Mouse (Mus musculus) midbrain, embryonic 11.5 days (tissue): ENCODE results near the gene Ano10. TPM values are rescaled to one million over a fixed set of nuclear protein-coding genes. Genes with fewer than 3 reads are reported as not detected.

ENCODE experiments used
- ATAC-seq: fragments of 200-750 bp; cut with Nextera tagmentation; 2 replicates; pipeline ENCODE4 v1.8.0; 2017; ENCODE audit warnings: moderate TSS enrichment, moderate library complexity; ENCODE audit not compliant: low FRiP score
- DNase-seq: peaks from one replicate; pipeline ENCODE4 v3.0.0; 2015; ENCODE audit warnings: low spot score; ENCODE audit errors: missing footprints
- H3K27ac ChIP-seq: fragments of 300-500 bp; sonication (generic); 2 replicates; pipeline ENCODE4 v1.5.1; 2014; ENCODE audit warnings: low read depth, low read length
- H3K27me3 ChIP-seq: fragments of 300-500 bp; sonication (generic); 2 replicates; pipeline ENCODE4 v1.6.1; 2014; ENCODE audit warnings: mild to moderate bottlenecking, low read length, moderate library complexity, mixed read lengths; ENCODE audit not compliant: control insufficient read depth, insufficient read depth
- H3K36me3 ChIP-seq: fragments of 300-500 bp; sonication (generic); 2 replicates; pipeline ENCODE4 v1.6.1; 2014; ENCODE audit warnings: mild to moderate bottlenecking, low read length, moderate library complexity, mixed read lengths; ENCODE audit not compliant: control insufficient read depth, insufficient read depth
- H3K4me1 ChIP-seq: fragments of 300-500 bp; sonication (generic); 2 replicates; pipeline ENCODE4 v1.6.1; 2014; ENCODE audit warnings: low read length; ENCODE audit not compliant: control insufficient read depth, insufficient read depth
- H3K4me2 ChIP-seq: fragments of 300-500 bp; sonication (generic); 2 replicates; pipeline ENCODE4 v1.6.1; 2014; ENCODE audit warnings: mild to moderate bottlenecking, moderate library complexity
- H3K4me3 ChIP-seq: fragments of 300-500 bp; sonication (generic); 2 replicates; pipeline ENCODE4 v1.5.1; 2014; ENCODE audit warnings: low read depth, low read length
- H3K9ac ChIP-seq: fragments of 300-500 bp; sonication (generic); 2 replicates; pipeline ENCODE4 v1.6.1; 2014; ENCODE audit warnings: low read length
- H3K9me3 ChIP-seq: fragments of 300-500 bp; sonication (generic); 2 replicates; pipeline ENCODE4 v1.6.1; 2016; ENCODE audit warnings: low read length; ENCODE audit not compliant: control insufficient read depth
- WGBS: fragments of 180-500 bp; shearing (Covaris S2); extraction: QIAGEN DNeasy Blood & Tissue Kit; methylation state at CpG from one replicate; pipeline ENCODE4 v1.1.7; 2014; 5-methylcytosine and 5-hydroxymethylcytosine counted together
- polyA plus RNA-seq: library from polyadenylated mRNA; unstranded; fragments of >200 nt; fragmentation: Nextera tagmentation; extraction: Ambion mirVana; gene quantifications from 2 replicates; pipeline ENCODE4 v1.2.1, GENCODE M21; 2014

The Ano10 gene
- polyA plus RNA-seq, 1 experiment from 2014 or later: 39.4 TPM

DNA sequence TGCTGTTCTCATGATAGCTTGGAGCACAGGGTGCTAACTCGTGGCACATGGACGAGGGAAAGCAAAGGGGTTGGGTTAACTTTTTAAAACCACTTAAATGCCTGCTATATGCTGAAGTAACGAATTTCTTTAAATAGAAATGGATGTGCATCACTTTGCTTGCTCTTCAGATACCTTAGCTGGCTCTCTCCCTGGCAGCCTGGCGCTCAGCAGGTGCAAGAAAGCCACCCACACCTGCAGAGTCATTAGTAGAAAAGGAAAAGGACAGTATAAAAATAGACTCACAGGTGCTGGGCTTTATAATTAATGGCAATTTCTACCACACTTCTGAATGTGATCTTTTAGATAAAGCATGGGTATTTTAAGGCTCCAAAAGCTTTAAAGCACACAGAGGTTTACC, 85.9 kb downstream of the Ano10 start:
- Histone ChIP-seq H3K4me1 (no peaks in the 10 kb centered on the region), H3K4me3 (no peak overlapping the region), H3K9ac (no peak overlapping the region), H3K9me3 (no peaks in the 10 kb centered on the region), H3K36me3 (no peaks in the 10 kb centered on the region), H3K27me3 (no peaks in the 10 kb centered on the region), H3K27ac (no peak overlapping the region), H3K4me2 (no peak overlapping the region)
- ATAC-seq (no peak), DNase-seq (no peak)
- whole genome bisulfite sequencing: 76% methylated on average over 4 of the region's 4 CpGs

DNA sequence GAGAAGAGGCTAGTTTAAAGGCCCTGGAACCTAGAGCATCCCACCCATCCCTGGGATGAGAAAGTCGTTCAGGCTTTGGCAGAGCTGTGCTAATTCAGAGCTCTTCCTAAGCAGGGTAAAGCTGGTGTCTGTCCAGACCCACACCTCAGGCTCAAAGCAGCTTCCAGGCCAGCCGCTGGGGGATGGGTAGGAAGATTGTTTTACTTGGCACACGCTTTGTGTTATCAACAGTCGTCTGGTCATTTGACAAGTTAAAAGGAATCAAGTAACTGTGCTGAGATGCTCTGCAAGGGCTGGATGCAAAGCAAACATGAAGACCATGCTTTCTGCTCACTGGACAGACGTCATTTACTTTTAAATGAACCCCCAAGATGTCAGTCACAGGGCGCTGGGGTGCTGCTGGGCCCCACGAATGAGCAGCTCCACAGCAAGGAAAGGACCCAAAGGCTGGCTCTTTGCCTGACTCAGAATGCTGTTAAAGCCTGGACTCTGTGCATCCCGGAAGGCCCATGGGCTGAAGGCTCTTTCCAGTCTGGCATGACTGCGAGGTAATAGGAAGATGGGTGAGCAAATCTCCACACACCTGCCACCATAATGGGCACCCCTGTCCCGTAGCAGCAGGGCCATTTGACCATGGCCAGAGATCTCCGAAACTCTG, 88.6 kb downstream of the Ano10 start:
- no peak overlapping the region for H3K9ac ChIP-seq
- no peak overlapping the region for H3K27ac ChIP-seq
- H3K4me3 ChIP-seq: no peak overlapping the region
- WGBS: 73% methylated on average over 11 of the region's 11 CpGs
- H3K4me1 ChIP-seq: no peaks in the 10 kb centered on the region
- no peaks in the 10 kb centered on the region for H3K9me3 ChIP-seq
- no peaks in the 10 kb centered on the region for H3K36me3 ChIP-seq
- ATAC-seq (no peak), DNase-seq (no peak)
- H3K27me3 ChIP-seq: no peaks in the 10 kb centered on the region
- no peak overlapping the region for H3K4me2 ChIP-seq

DNA sequence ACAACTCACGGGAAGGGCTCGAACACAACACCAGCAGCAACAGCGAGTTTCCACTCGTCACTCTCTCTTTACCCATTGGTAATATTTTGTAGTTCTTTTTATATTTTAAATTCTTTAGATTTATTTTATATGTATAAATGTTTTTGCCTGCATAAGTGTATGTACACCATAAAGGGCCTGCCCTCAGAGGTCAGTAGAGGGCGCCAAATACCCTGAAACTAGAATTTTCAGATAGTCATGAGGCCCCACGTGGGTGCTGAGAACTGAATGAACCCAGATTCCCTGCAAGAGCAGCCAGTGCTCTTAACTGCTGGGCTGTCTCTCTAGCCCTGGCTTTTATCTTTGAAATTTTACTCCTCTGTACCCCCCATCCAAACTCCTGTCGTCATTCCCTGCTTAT, 89.7 kb downstream of the Ano10 start:
- H3K27me3 ChIP-seq: no peaks in the 10 kb centered on the region
- DNase-seq: no peak
- H3K4me1 ChIP-seq: no peaks in the 10 kb centered on the region; the same call in 1 of the 2 replicates
- no peak for ATAC-seq
- no peak overlapping the region for H3K4me3 ChIP-seq
- no peak overlapping the region for H3K27ac ChIP-seq
- H3K9me3 ChIP-seq: no peaks in the 10 kb centered on the region
- WGBS: 73% methylated on average over 7 of the region's 7 CpGs
- H3K4me2 ChIP-seq: no peak overlapping the region
- H3K9ac ChIP-seq: no peak overlapping the region
- H3K36me3 ChIP-seq: no peaks in the 10 kb centered on the region

DNA sequence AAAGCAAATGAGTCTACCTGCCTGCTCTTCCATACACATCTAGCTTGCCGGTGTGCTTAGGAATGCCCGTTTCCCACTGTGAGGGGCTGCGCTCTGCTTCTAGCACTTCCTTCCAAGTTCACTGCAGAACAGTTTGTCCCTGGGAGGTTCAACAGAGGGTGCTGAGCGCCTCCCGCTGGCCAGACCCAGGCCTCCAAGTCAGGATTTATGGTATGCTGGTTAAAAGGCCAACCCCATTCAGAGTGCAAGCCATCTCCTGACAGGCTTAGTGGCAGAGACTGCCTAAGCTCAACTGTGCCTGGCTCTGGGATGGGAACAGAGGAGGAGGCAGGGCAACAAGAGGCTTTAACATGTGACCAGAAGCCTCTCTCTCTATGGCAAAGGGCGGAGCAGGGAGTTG, 95.0 kb downstream of the Ano10 start:
- H3K36me3 ChIP-seq: no peaks in the 10 kb centered on the region
- H3K4me1 ChIP-seq: no peaks in the 10 kb centered on the region; the same call in 1 of the 2 replicates
- no peaks in the 10 kb centered on the region for H3K27me3 ChIP-seq
- no peaks in the 10 kb centered on the region for H3K9me3 ChIP-seq
- no peak overlapping the region for H3K4me2 ChIP-seq
- WGBS: 35% methylated on average over 6 of the region's 6 CpGs
- DNase-seq: no peak
- no peak overlapping the region for H3K4me3 ChIP-seq
- ATAC-seq: no peak
- no peak overlapping the region for H3K9ac ChIP-seq
- H3K27ac ChIP-seq: no peak overlapping the region

DNA sequence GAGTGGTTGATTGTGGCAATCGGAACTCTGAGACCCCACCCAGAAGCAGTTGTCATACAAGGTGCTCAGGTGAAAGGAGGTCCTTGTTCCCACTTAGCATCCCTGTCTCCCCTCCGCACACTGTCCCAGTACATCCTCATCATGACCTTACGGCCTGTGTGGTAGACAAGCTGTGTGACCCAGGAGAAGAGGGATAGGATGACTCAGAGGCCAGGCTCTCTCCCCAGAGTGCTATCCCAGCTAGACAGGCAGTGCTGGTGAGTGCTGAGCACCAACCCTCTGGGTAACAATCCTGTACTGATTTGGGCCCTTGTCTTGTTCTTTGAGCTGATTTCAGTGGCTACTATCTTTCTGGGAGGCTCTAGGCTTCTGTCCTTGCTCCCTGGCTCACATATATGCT, 95.6 kb downstream of the Ano10 start:
- H3K27me3 ChIP-seq: no peaks in the 10 kb centered on the region
- no peak overlapping the region for H3K4me3 ChIP-seq
- DNase-seq (no peak), ATAC-seq (no peak)
- no peak overlapping the region for H3K4me2 ChIP-seq
- no peak overlapping the region; the same call in 1 of the 2 replicates for H3K9ac ChIP-seq
- no peaks in the 10 kb centered on the region; the same call in 1 of the 2 replicates for H3K4me1 ChIP-seq
- 84% methylated on average over 3 of the region's 3 CpGs for WGBS
- no peak overlapping the region for H3K27ac ChIP-seq
- H3K36me3 ChIP-seq: no peaks in the 10 kb centered on the region
- H3K9me3 ChIP-seq: no peaks in the 10 kb centered on the region

DNA sequence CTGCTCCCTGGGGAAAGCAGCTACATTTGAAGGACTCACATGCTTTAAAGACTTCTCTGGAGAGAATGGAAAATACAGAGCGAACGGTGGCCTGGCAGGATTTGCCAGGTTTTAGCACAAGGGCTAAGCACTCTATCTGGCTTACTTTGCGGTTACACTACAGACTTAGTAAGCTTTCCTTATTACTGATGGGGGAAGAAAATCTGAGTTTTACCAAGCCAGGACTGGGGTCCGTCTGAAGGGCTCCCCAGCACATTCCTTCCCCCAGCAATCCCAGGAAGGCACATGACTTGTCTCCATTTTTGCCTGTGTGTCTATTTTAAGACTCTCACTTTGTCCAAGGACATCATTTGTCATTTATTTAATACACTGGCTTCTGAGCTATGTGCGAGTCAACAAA, 97.2 kb downstream of the Ano10 start:
- no peaks in the 10 kb centered on the region for H3K9me3 ChIP-seq
- no peaks in the 10 kb centered on the region for H3K27me3 ChIP-seq
- no peaks in the 10 kb centered on the region; the same call in 1 of the 2 replicates for H3K4me1 ChIP-seq
- ATAC-seq (no peak), DNase-seq (no peak)
- H3K36me3 ChIP-seq: no peaks in the 10 kb centered on the region
- H3K9ac ChIP-seq: no peak overlapping the region
- H3K27ac ChIP-seq: no peak overlapping the region
- WGBS: 89% methylated on average over 5 of the region's 5 CpGs
- H3K4me2 ChIP-seq: no peak overlapping the region
- H3K4me3 ChIP-seq: no peak overlapping the region

DNA sequence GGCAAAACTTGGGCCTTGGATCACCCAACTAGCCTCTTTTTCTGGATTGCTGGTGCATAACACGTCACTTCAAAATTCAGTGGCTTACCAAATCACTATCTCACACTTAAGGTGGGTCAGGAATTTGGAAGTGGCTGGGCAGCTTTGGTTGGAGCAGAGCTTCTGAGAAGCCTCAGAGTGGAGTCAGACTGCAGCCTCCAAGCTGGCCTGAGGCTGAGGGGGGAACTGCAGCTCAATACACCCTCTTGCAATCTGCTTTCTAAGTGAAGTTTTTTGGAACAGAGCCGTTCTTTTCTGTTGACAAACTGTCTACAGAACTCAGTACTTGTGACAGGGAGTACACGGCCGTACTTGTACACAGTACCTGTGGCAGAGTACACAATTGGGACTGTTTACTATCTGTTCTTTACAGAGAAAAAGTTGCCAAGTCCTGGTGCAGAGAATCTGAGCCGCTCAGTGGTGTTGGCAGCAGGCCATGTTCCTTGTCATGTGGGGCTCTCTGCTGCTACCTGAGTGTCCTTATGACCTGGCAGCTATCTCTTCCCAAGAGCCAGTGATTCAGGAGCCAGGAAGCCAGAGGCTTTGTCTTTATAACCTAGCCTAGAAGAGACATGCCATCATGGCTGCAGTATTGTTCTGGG, 99.1 kb downstream of the Ano10 start:
- H3K9me3 ChIP-seq: no peaks in the 10 kb centered on the region
- no peaks in the 10 kb centered on the region for H3K27me3 ChIP-seq
- H3K27ac ChIP-seq: no peak overlapping the region
- no peaks in the 10 kb centered on the region for H3K36me3 ChIP-seq
- DNase-seq: no peak
- no peak overlapping the region for H3K9ac ChIP-seq
- H3K4me1 ChIP-seq: no peaks in the 10 kb centered on the region; the same call in 1 of the 2 replicates
- H3K4me3 ChIP-seq: no peak overlapping the region
- H3K4me2 ChIP-seq: no peak overlapping the region
- WGBS: 88% methylated on average over 5 of the region's 5 CpGs
- no peak for ATAC-seq

DNA sequence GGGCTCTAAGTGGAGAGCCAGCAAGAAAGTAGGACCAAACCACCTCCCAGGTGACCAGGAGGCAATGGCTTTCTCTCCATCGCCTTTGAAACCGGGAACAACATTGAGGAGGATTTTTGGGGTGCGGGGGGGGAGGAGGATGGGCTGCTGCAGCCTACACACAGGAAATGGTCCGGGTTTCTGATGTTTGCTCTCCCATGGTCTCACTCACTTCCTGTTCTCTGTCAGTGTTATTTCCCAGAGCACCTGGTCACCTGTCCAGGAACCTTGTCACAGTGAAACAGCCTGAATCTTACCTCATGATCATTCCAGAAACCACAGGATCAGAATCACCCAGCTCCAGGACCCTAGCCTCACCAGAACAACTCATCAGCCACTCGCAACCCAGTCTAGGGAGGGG, 100.4 kb downstream of the Ano10 start:
- no peaks in the 10 kb centered on the region for H3K4me1 ChIP-seq
- 87% methylated on average over 5 of the region's 5 CpGs for WGBS
- no peak overlapping the region for H3K9ac ChIP-seq
- no peaks in the 10 kb centered on the region for H3K9me3 ChIP-seq
- no peak for ATAC-seq
- no peaks in the 10 kb centered on the region for H3K27me3 ChIP-seq
- H3K36me3 ChIP-seq: no peaks in the 10 kb centered on the region
- H3K4me2 ChIP-seq: no peak overlapping the region
- no peak overlapping the region for H3K4me3 ChIP-seq
- H3K27ac ChIP-seq: no peak overlapping the region
- no peak for DNase-seq

DNA sequence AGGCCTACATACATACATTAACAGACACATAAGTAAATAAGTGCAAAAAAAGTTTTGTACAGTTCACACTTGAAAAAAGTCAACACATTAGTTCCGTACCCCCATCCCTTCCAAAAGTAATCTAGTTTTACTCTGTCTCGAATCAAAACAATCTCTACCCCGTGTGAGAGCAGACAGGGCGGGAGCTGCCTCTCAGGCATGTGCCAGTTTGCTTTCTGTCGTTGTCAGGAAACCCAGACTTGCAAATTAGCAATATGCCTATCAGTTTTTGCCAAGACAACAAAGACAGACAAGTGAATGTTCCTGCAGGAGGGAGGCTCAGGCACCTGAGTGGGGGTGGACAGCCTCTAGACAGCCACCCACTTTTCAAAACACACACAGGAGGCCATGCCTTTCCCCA, 100.9 kb downstream of the Ano10 start:
- no peak overlapping the region for H3K9ac ChIP-seq
- WGBS: 85% methylated on average over 5 of the region's 5 CpGs
- H3K4me3 ChIP-seq: no peak overlapping the region
- DNase-seq (no peak), ATAC-seq (no peak)
- H3K9me3 ChIP-seq: no peaks in the 10 kb centered on the region
- no peaks in the 10 kb centered on the region for H3K27me3 ChIP-seq
- no peak overlapping the region for H3K27ac ChIP-seq
- H3K4me1 ChIP-seq: no peaks in the 10 kb centered on the region
- H3K36me3 ChIP-seq: no peaks in the 10 kb centered on the region
- no peak overlapping the region for H3K4me2 ChIP-seq
